Mouse (Mus musculus) right cerebral cortex, postnatal 4 days (tissue): Measurements from ENCODE around the gene Rab40c.

ENCODE experiments used
- DNase-seq: peaks from one replicate; pipeline ENCODE4 v3.0.0-alpha.2; 2022

Gene Rab40c

DNA sequence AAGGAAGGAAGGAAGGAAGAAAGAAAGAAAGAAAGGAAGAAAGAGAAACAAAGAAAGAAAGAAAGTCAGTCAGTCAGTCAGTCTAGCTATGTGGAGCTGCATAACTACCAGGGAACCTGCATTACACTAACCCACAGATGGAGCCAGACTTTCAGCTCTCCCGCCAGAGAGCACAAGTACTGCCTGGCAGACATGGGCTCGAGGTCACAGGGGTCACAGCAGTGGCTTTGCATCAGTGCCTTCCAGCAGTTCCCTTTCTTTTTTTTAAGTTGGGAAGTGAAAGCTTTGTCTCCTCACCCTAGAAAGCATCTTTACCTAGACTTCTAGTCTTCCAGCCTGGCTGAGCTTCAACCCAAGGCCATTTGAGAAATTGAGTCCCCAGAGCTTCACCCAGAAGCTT is 24.1 kb downstream of the Rab40c start:
- no peak for DNase-seq

- DNase-seq, result peak; percentile 65
Measured at GRCm38 (mm10) chr17:25893975-25894617, 25.4 kb downstream of the Rab40c start.

- no peak for DNase-seq
Measured at GRCm38 (mm10) chr17:25888837-25889236, 30.7 kb downstream of the Rab40c start.

- DNase-seq, result no peak
Measured at GRCm38 (mm10) chr17:25887467-25887866, 32.1 kb downstream of the Rab40c start.

- DNase-seq, result no peak
Measured at GRCm38 (mm10) chr17:25886806-25887205, 32.7 kb downstream of the Rab40c start.

DNA sequence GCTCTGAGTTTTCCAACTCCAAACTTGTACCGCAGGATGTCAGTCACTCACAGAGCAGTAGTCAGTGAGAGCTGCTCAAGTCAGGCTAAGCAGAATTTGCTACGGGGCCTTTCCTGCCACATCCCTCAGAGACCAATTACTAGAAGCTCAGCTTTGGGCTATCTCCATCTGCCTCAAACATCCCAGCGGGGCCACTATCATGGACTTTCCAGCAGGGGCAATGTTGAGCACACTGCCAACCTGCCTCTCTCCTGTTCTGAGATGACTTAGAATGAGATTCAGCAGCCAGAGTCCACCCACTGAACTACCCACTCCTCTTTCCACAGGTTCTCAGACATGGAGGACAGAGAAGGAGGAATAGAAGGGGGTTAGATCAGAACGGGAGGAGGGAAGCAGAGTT is 33.9 kb downstream of the Rab40c start:
- no peak for DNase-seq

- no peak for DNase-seq
Measured at GRCm38 (mm10) chr17:25883824-25884223, 35.7 kb downstream of the Rab40c start.

GRCm38 (mm10) chr17:25883268-25883667 is 36.3 kb downstream of the Rab40c start:
- DNase-seq, result no peak

DNA sequence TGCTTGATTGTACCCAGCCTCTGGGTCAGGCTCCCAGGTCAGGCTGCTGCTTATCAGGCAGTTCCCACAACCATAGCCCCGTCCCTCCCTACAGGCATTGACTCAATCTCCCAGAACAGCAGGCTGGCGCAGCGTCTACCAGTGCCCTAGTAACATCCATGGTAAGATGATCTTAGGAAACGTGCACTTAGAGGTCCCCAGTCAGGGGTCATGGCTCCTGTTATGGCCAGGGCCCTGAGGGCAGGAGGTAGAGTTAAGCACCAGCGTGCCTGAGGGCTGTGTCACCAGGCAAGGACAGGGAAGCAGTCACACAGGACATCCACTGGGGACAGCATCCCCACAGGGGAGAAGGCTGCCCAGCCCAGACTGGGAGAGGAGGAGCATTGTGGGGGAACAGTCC is 37.2 kb downstream of the Rab40c start:
- DNase-seq, result no peak

DNA sequence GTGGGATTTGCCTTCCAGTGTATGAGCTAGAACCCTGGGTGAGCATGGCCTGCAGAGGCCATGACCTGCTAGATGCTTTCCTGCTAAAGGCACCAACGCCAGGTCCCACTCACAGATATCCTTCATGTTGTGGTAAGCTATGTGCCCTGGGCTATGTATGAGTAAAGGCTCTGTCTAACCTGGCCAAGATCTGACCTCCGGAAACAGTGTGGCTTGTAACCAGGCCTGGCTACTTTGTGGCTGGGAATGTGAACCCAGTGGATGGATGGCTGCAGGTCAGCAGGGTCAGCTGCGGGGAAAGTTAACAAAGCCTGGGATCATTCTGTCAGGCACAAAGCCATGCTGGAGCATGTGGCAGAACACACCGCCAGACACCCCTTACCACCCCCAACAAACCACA is 37.8 kb downstream of the Rab40c start:
- DNase-seq, result no peak

DNA sequence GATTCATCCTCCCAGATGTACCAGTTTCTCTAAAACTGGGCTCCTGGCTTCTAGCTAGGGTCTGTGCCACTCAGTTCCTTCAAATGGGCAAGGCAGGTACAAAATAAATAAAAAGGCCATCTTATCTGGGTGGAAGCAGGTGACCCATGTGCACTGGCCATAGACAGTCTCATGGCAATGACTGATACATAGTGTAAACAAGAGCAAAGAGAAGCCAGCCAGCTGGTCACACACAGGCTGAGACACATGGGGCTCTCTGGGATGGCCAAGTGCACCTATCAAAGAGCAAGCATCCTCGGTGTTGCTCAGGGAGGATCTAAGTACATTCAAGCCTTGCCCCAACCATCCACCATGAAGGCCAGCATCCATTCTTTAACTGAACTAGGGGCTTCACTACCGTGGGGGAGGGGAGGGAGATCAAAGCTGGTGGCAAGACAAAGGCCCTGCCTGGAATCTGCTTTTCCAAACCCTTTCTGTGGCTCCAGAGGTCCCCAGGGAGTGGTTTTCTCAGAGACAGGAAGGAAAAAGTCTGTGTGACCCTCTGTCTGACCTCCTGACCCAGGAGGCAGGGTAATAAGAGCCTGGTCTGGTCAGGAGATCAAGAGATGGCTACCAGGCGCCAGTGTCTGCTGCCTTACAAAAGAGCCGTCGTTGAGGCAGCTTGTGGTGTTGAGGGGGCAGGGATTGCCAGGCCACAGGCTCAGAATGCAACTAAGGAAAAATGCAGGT is 38.5 kb downstream of the Rab40c start:
- DNase-seq, result no peak

DNA sequence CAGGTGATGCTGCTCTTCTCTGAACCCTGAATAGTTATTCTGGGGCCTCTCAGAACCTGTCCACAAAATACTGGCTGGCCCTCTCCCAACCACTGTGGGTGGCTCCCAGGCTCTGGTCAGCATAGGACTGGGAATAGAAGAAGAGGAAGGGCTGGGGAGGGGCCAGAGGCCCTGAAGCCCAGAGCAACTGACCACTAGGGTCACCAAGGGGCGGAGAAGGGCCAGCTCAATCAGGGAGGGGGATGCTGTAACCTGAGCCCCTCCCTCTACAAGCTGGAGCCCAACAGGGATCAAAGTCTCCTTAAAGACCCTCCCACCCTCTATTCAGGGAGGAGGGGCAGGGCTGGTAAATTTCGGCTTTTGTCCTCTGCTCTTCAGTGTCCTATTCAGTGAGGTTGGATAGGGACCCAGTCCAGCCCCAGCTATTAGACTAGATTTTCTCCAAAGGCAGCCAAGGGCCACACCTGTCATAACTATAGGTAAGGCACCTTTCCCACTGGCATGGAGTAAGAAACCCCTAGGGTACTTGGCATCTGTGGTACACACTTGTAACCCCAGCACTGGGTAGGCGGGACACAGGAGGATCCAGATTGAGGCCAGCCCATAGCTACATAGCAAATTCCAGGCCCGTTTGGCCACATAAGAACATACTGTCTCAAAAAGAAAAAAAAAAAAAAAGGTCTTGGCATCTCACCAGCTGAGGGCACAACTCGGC is 39.2 kb downstream of the Rab40c start, which contains the start of gene Wfikkn1:
TSS of gene Wfikkn1 (minus strand) at position 663 of the 715 bp plus-strand sequence.
- no peak for DNase-seq

DNA sequence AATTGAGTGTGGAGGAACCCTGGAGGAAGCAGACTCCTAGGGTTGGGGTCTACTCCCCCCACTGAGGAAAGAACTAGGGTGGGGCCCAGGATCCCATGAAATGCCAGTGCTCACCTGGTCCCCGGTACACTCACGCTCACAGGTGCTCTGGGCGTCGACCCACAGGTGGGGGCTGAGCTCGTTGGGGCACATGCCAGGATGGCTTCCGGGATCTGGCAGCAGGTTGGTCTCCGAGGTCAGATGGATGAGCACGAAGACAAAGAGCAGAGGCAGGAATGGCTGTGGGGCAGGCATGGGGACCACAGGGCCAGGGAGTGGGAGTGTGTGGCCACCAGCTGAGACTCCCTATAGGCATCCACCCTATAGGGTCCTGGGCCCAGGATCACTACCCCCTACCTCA is 39.8 kb downstream of the Rab40c start:
- DNase-seq, result no peak

- DNase-seq, result peak; percentile 48
Measured at GRCm38 (mm10) chr17:25879261-25879660, 40.3 kb downstream of the Rab40c start.

- DNase-seq, result no peak
Measured at GRCm38 (mm10) chr17:25878611-25879180, 40.8 kb downstream of the Rab40c start.

DNA sequence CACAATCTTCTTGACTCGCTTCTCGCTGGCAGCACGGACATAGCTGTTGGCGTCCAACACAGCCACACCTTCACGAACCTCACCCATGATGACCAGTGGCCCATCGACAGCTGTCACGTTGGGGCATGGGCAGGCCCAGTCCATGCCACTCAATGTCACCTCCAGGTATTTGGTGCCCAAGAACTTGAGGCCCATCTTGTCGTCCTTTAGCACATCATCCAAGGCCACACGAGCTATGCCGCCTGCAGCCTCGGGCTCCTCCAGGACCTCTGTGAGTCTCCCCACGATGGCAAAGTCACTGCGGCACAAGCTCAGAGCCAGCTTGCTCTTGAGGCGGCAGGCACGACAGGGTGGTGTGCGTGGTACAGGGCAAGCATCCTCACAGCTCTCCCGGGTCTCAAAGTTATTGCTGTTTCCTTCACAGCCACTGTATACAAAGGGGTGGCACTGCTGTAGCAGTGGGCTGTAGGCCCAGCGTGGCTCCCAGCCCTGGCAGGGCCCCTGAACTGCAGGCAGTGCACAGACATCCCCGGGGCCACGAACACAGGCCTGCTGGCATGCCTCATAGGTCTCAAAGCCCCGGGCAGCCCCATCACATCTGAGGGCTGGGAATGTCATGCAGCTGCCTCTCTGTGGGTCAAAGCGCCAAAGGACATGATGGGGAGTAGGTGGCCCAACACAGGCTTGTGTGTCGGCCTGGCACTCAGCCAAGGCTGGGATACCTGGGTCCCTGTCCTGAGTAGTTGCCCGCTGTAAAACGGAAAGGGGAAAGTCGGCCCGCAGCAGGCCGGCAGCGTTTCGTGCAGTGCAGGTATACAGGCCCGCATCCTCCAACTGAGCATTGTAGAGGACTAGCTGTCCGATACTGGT is 41.6 kb downstream of the Rab40c start:
- DNase-seq, result peak; percentile 34

GRCm38 (mm10) chr17:25877025-25877424 is 42.5 kb downstream of the Rab40c start:
- no peak for DNase-seq

DNA sequence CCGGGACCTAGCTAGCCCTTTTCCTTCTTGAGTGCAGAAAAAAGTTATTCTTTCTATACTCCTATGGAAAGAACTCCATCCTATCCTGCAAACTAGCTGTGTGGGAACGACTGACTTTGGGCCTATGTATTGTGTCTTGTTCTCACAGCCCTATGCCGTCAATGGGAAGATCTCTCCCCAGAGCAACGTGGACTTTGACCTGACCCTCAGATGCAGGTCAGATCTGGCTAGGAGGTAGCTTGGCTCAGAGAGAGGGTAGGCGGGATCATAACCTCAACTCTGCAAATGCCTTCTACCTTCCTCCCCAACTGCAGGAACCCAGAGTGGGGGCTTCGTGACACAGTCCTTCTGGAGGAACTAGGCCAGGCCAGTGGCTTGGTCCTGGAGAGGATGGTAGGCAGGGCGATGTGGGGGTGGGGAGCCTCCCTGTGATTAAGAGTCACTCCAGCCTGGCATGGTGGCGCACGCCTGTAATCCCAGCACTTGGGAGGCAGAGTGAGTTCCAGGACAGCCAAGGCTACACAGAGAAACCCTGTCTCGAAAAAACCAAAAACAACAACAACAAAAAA is 43.1 kb downstream of the Rab40c start:
- no peak for DNase-seq

DNA sequence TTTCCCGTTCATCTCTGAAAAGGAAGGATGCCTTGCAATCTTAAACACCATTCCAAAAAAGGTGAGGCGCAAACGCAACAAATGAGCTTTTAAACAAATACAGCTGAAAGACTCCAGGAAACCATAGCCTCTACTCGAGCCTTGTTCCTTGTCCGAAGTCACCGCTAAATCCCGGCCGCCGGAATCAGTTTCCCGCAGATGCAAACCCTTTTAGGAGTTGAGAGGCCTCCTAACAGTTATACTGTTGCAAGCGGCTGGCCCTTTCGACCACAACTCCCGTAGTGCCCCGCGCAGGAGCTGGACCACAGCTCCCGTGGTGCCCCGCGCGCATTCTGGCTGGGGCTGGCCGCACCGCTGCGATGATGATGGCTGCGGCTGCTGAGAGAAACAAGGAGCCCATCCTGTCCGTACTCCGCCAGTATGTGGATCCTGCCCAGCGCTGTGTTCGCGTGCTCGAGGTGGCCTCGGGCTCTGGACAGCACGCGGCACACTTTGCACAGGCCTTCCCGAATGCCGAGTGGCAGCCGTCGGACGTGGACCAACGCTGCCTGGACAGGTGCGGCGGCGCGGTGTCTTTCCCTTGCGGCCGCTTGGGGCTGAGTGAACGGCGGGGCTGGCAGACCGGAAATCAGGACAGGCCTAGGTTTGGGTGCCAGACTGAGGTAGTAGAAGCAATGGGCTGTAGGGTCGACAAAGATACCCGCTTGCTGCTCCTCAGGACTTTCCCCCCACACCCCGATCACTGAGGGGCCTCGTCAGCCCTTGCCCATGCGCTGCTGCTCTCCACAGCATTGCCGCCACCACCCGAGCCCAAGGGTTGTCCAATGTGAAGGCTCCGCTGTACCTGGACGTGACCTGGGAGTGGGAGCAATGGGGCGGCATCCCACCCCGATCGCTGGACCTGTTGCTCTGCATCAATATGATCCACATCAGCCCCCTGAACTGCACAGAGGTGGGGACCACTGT is 44.1 kb downstream of the Rab40c start:
- peak; percentile 88 for DNase-seq

GRCm38 (mm10) chr17:25874721-25875170 is 44.8 kb downstream of the Rab40c start, which contains the start of gene Mettl26:
TSS of gene Mettl26 (plus strand) at chr17:25875074.
- peak; percentile 99 for DNase-seq
